Mouse (Mus musculus): Measurements from ENCODE around the gene Il16. TPM values are rescaled to one million over a fixed set of nuclear protein-coding genes. Genes with fewer than 3 reads are reported as not detected.

The Il16 gene
- polyA plus RNA-seq, 1 experiment from 2014 or later: 0.70 TPM

- no peak overlapping the region for H3K4me2 ChIP-seq (ENCODE audit: low read length)
- no peak overlapping the region for H3K4me3 ChIP-seq (replicated peaks; ENCODE audit: low read depth, low read length)
- H3K27ac ChIP-seq (replicated peaks; ENCODE audit: low read depth, low read length): no peak overlapping the region
- no peaks in the 10 kb centered on the region for H3K36me3 ChIP-seq (ENCODE audit: control insufficient read depth, insufficient read depth, low read length)
- H3K9ac ChIP-seq (replicated peaks; ENCODE audit: low read length): no peak overlapping the region
- WGBS: 92% methylated on average over 13 of the region's 13 CpGs
- H3K27me3 ChIP-seq (ENCODE audit: control insufficient read depth, insufficient read depth, low read length): no peaks in the 10 kb centered on the region
- H3K9me3 ChIP-seq (ENCODE audit: control insufficient read depth, low read length): no peaks in the 10 kb centered on the region
- DNase-seq (no peak), ATAC-seq (ENCODE audit: low FRiP score, low TSS enrichment) (no peak)
- no peaks in the 10 kb centered on the region for H3K4me1 ChIP-seq (ENCODE audit: control insufficient read depth, insufficient read depth, low read length)
Observed at GRCm38 (mm10) chr7:83598997-83599912, 146.3 kb downstream of the Il16 start.

DNA sequence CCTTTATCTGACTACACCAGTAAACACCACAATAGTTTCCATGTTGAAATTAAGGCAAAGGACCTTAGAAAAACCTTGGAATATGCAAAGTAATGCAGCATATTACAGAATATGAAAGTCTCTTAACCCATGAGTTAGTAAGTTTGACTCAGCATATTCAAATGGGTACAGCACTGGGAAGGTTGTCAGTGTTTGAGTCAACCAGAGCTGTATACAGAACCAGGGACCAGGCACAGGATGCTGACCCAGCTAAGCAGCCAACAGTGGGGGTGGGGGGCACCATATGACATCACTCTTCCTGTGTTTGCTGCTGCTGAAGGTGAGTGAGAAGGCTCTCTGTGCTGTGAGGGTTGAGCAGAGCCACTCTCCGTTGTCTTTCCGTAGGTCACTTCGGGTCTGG lies 148.5 kb downstream of the Il16 start:
- no peak overlapping the region for H3K4me3 ChIP-seq (replicated peaks; ENCODE audit: low read depth, low read length)
- ATAC-seq (ENCODE audit: low FRiP score, low TSS enrichment): no peak
- no peak overlapping the region for H3K9ac ChIP-seq (replicated peaks; ENCODE audit: low read length)
- no peaks in the 10 kb centered on the region for H3K27me3 ChIP-seq (ENCODE audit: control insufficient read depth, insufficient read depth, low read length)
- H3K4me2 ChIP-seq (ENCODE audit: low read length): no peak overlapping the region
- no peak for DNase-seq
- no peak overlapping the region for H3K27ac ChIP-seq (replicated peaks; ENCODE audit: low read depth, low read length)
- 98% methylated on average over 3 of the region's 3 CpGs for WGBS
- H3K36me3 ChIP-seq (ENCODE audit: control insufficient read depth, insufficient read depth, low read length): no peaks in the 10 kb centered on the region
- no peaks in the 10 kb centered on the region for H3K9me3 ChIP-seq (ENCODE audit: control insufficient read depth, low read length)
- no peaks in the 10 kb centered on the region for H3K4me1 ChIP-seq (ENCODE audit: control insufficient read depth, insufficient read depth, low read length)

DNA sequence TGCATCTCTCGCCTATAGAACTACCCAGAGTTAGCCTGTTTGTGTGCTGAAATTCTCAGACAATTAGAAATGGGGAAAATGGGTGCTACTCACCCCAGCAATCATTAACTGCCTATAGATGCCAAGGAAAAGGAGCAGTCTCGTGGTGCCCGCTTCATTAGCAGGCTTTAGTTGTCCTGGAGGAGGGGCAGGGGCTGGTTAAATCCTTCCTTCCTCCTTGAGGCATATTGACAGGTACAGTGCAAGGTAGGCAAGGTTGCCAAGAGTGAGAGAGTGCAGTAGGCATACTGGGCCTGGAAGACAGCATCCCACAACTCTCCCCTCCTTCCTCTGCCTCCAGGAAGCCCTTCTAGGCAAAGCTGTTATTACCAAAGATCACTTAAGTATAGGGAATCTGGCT lies 151.5 kb downstream of the Il16 start:
- no peaks in the 10 kb centered on the region for H3K9me3 ChIP-seq (ENCODE audit: control insufficient read depth, low read length)
- H3K4me1 ChIP-seq (ENCODE audit: control insufficient read depth, insufficient read depth, low read length): no peaks in the 10 kb centered on the region
- 86% methylated on average over 3 of the region's 3 CpGs for WGBS
- ATAC-seq (ENCODE audit: low FRiP score, low TSS enrichment) (no peak), DNase-seq (no peak)
- no peaks in the 10 kb centered on the region for H3K36me3 ChIP-seq (ENCODE audit: control insufficient read depth, insufficient read depth, low read length)
- H3K9ac ChIP-seq (replicated peaks; ENCODE audit: low read length): no peak overlapping the region
- no peak overlapping the region for H3K4me3 ChIP-seq (replicated peaks; ENCODE audit: low read depth, low read length)
- H3K27ac ChIP-seq (replicated peaks; ENCODE audit: low read depth, low read length): no peak overlapping the region
- H3K4me2 ChIP-seq (ENCODE audit: low read length): no peak overlapping the region
- no peaks in the 10 kb centered on the region for H3K27me3 ChIP-seq (ENCODE audit: control insufficient read depth, insufficient read depth, low read length)

Other genes starting within 250 kb of the Il16 start
- gene Tmc3, start 160.8 kb downstream of the Il16 start, polyA plus RNA-seq (2014; fragmentation: Nextera tagmentation; extraction: Ambion mirVana): 0.16 and 0.25 TPM in 2 replicates
- 5.0 and 7.4 TPM in 2 replicates for gene Stard5, start 113.8 kb downstream of the Il16 start, polyA plus RNA-seq (2014; fragmentation: Nextera tagmentation; extraction: Ambion mirVana)
- 0.49 and 0.55 TPM in 2 replicates for gene Cfap161, start 49.2 kb upstream of the Il16 start, polyA plus RNA-seq (2014; fragmentation: Nextera tagmentation; extraction: Ambion mirVana)
- 9.2 and 11.1 TPM in 2 replicates for gene Tlnrd1, start 138.6 kb upstream of the Il16 start, polyA plus RNA-seq (2014; fragmentation: Nextera tagmentation; extraction: Ambion mirVana)
- gene Mesd, start 138.7 kb upstream of the Il16 start, polyA plus RNA-seq (2014; fragmentation: Nextera tagmentation; extraction: Ambion mirVana): 41.0 and 50.6 TPM in 2 replicates

Measured in midbrain, embryonic 14.5 days (tissue).